Mouse (Mus musculus): ENCODE data around the gene Sertad4.
A peak's percentile ranks its signal among the peaks of the same experiment; 100 is the strongest.

Gene Sertad4

DNA sequence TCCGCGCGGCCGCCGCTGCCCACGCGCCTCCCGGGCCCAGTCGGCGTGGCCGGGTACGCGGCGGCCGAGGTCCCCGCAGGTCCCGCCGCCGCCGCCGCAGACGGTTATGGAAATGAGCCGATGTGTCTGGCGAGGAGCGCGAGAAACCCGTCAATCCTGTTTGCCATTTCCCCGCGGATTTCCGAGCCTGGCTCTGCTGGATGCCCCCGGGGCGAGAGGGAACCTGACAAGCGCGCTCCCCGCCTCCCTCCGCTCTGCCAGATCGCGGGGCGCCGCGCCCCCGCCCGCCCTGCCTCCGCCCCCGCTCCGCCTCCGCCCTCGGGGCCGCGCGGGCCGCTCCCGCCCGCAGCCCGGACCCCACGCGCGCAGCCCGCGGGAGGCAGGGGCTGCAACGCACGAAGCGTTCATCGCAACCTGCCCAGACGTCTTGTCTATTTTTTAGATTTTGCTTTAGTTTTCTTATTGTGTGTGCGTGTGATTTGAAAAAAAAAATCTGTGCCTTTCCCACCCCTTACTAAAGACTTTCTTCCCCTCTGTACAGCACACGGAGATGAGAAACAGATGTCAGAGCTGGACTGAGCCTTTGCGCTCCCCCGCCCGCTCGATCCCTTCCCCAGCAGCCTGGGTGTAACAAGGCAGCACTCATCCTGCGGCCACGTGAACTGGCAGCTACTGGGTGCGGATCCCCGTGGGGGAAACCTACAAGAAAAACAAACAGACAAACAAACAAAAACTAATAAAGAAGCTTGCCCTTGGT is at the start of gene Sertad4:
Gene Sertad4, minus strand, starts transcription at position 283 of the 757 bp plus-strand sequence.
- DNase-seq (ENCODE audit: low spot score in 2 of 2): peak; percentile 41 to 59

DNA sequence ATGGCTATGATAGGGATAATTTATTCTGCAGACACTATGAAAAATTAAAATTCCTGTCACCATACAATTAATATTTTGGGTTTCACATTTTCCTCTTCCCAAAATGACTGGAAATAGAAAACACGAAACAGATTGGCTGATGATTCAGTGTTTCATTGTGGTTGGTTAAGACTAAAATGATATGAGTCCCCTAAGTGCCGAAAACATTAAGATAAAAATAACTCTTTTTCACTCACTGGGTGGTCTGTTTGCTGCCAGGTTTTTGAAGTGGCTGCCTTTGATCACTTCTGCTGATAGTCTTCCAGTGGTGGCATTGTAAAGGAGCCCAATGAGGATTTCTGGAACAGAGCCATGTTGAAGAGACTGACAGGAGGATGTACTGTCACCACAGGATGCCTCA is 46.0 kb upstream of the Sertad4 start:
- no peak for DNase-seq (ENCODE audit: low spot score in 2 of 2)

DNA sequence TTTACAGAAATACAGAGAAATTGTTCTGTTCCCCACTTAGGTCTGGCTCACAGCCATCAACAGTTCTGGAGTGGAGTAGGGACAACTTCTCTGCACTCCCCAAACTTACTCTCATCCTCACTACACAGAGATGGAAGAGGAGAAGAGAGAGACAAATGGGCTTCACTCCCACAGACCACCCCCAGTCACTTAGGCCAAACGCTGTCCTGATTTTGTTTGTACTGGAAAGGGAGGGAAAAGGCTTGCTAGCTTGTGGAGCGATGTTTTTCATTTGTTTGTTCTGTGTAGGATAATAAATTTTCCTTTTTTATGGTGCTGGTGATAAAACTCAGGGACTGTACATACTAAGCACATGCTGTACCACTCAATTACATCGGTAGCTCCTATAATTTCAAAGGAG is 45.4 kb upstream of the Sertad4 start:
- DNase-seq (ENCODE audit: low spot score in 2 of 2): no peak

- no peak for DNase-seq (ENCODE audit: low spot score in 2 of 2)
Measured at GRCm38 (mm10) chr1:192898742-192899141, 43.2 kb upstream of the Sertad4 start.

GRCm38 (mm10) chr1:192897218-192897617 is 41.7 kb upstream of the Sertad4 start:
- DNase-seq (ENCODE audit: low spot score in 2 of 2): no peak

DNA sequence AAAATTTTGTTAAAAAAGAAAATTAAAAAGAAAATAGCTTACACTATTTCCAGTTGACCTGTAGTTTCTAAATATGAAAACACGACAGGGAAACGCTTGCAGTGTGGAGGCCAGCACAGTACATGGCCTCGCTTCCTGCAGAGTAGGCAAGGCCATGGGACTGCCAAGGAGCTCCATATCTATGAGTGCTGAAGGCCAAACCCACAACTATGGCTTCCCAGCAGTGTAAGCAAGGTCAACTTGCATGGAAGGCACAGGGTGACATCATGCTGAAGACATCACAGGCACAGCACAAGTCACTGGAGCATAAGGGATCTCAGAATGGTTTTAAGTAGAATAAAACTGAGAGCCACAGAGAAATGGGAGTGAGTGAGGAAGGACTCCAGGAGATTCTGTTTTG is 40.5 kb upstream of the Sertad4 start:
- no peak for DNase-seq (ENCODE audit: low spot score in 2 of 2)

- DNase-seq (ENCODE audit: low spot score in 2 of 2): no peak
Measured at GRCm38 (mm10) chr1:192890716-192891115, 35.2 kb upstream of the Sertad4 start.

- DNase-seq (ENCODE audit: low spot score in 2 of 2): no peak
Measured at GRCm38 (mm10) chr1:192882617-192883295, 27.2 kb upstream of the Sertad4 start.

- no peak for DNase-seq (ENCODE audit: low spot score in 2 of 2)
Measured at GRCm38 (mm10) chr1:192880130-192880529, 24.6 kb upstream of the Sertad4 start.

DNA sequence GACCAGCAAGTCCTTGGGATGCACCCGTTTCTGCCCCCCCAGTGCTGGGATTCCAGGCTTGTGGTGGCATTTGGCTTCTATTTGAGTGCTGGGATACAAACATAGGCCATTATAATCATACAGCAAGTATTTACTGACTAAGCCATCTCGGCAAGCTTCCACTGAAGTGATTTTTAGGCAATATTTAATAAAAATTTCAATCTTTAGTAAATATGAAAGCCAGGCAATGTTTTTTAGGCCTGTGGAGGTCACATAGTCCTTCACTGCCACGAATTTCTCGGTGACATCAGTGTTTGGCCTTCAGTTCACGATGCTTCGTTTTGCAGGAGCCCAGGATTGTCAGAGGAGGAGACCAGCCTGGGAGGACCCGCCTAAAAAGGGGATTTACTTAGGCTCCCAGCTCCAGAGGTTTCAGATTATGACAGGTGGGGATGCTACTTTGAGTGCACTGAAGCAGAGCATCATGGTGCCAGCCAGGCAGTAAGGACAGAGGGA is 23.6 kb upstream of the Sertad4 start:
- DNase-seq (ENCODE audit: low spot score in 2 of 2): no peak

- peak in 1 of 2 experiments; percentile 42 for DNase-seq (ENCODE audit: low spot score in 2 of 2)
Measured at GRCm38 (mm10) chr1:192872841-192873240, 17.3 kb upstream of the Sertad4 start.

DNA sequence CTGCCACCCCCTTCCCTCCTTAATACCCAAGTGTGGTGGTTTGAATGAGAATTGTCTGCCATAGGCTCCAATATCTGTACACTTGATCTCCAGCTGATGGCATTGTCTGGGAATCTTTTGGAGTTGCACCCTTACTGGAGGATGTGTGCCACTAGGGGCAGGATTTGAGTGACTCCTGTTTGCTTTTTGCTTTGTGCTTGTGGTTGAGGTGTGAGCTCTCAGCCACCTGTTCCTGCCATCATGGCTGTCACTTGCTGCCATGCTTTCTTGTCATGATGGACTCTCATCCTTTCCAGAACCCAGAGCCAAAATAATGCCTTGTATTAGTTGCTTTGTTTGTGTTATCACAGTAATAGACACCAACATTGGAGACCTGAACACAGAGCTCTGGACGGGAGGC is 14.2 kb upstream of the Sertad4 start:
- DNase-seq (ENCODE audit: low spot score in 2 of 2): no peak

- DNase-seq (ENCODE audit: low spot score in 2 of 2): no peak
Measured at GRCm38 (mm10) chr1:192864440-192864839, 8.9 kb upstream of the Sertad4 start.

- DNase-seq (ENCODE audit: low spot score in 2 of 2): no peak
Measured at GRCm38 (mm10) chr1:192861305-192861960, 5.9 kb upstream of the Sertad4 start.

DNA sequence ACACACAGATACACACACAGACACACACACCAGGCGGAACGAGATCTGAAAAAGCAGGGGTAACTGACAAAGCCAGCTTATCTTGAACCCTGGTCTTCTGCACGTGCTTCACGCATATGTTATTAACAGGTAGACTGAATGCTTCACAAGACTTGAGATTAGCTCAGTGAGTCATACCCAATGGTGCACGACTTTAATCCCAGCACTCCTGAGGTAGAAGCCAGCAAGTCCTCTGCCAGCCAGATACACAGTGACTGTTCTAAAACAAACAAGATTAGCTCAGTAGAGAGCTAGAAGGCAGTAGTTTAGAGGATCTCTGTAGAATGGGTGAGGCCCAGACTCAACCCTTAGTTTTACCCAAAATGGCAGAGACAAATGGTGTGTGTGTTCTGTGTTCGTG is 4.7 kb upstream of the Sertad4 start:
- no peak for DNase-seq (ENCODE audit: low spot score in 2 of 2)

GRCm38 (mm10) chr1:192857582-192857981 is 2.0 kb upstream of the Sertad4 start:
- no peak for DNase-seq (ENCODE audit: low spot score in 2 of 2)

DNA sequence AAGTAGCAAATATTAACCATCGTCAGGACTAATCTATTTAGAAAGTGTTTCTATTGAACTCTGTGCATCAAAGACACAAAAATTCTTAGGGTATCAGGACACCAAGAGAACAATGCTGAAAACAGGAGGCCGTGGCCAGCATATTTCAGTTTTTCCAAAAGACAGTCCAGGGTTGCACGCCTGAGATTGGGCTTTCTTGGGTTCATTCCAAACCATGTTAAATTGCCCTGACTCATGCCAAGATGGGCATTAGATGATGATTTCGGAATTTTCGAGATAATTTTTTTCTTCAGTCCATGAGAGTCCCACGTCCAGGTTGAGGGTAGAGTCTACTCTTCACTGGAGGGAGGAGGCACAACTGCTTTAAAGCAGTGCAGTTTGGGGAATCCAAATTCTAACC is 1.4 kb upstream of the Sertad4 start:
- no peak for DNase-seq (ENCODE audit: low spot score in 2 of 2)

GRCm38 (mm10) chr1:192856411-192856810 is 855 bp upstream of the Sertad4 start:
- no peak for DNase-seq (ENCODE audit: low spot score in 2 of 2)

DNA sequence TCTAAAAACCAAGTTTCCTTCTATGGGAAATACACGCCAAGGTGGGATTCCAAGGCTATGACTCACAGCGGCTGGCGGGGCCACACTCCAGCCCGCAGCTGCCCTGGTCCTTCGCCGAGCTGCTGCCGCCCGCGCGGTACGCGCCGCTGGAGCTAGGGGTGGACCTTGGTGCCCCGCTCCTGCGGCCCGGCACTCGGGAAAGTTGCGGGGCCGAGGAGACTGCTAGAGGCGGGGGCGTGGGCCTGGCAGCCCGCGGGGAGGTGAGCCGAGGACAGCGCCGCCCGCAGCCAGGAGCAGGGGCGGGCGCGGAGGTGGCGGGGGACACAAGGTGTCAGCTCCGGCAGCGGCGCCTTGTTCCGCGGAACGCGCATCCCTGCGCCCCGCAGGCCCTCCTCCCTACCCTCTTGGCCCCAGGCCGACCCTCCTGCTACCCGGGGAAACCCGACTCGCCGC is 711 bp downstream of the Sertad4 start:
- DNase-seq (ENCODE audit: low spot score in 2 of 2): peak; percentile 34 to 53

GRCm38 (mm10) chr1:192853988-192854818 is 1.4 kb downstream of the Sertad4 start:
- DNase-seq (ENCODE audit: low spot score in 2 of 2): no peak

- DNase-seq (ENCODE audit: low spot score in 2 of 2): no peak
Measured at GRCm38 (mm10) chr1:192853429-192853828, 2.1 kb downstream of the Sertad4 start.

DNA sequence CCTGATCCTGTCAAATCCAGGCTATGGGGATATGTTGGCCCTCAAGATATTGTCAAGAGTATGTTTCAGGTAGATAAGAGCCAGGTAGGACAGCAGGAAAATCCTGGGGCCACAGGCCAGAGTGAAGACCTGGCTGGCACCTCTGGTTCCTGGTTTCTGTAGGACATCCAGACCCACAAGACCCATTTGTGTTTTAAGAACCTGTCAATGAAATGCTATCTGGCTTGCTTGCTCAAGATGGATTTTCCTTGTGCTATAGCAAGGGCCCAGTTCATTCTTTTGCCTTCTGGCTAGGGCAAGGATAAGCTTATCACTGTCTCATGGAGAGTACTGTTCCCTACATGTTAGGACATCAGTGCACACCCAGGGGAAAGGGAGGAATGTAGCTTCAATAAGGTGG is 3.5 kb downstream of the Sertad4 start:
- no peak for DNase-seq (ENCODE audit: low spot score in 2 of 2)

Data from urinary bladder, postnatal 36 days (tissue).